Mouse (Mus musculus) forebrain, embryonic 13.5 days (tissue): ENCODE results near the gene Pfkm. TPM values are rescaled to one million over a fixed set of nuclear protein-coding genes. Genes with fewer than 3 reads are reported as not detected.

Experiments
- ATAC-seq: fragments of 200-750 bp; cut with Nextera tagmentation; 2 replicates; pipeline ENCODE4 v1.8.0; 2017
- H3K27ac ChIP-seq: fragments of 300-500 bp; sonication (generic); 2 replicates; pipeline ENCODE4 v1.5.1; 2015; ENCODE audit warnings: inconsistent platforms, mild to moderate bottlenecking, moderate library complexity
- H3K27me3 ChIP-seq: fragments of 300-500 bp; sonication (generic); 2 replicates; pipeline ENCODE4 v1.6.1; 2015; ENCODE audit warnings: mild to moderate bottlenecking, inconsistent platforms
- H3K36me3 ChIP-seq: fragments of 300-500 bp; sonication (generic); 2 replicates; pipeline ENCODE4 v1.6.1; 2015; ENCODE audit warnings: mild to moderate bottlenecking, inconsistent platforms; ENCODE audit not compliant: poor library complexity, severe bottlenecking
- H3K4me1 ChIP-seq: fragments of 300-500 bp; sonication (generic); 2 replicates; pipeline ENCODE4 v1.6.1; 2015; ENCODE audit warnings: inconsistent platforms
- H3K4me2 ChIP-seq: fragments of 300-500 bp; sonication (generic); 2 replicates; pipeline ENCODE4 v1.6.1; 2015; ENCODE audit warnings: inconsistent platforms, mild to moderate bottlenecking, moderate library complexity
- H3K4me3 ChIP-seq: fragments of 300-500 bp; sonication (generic); 2 replicates; pipeline ENCODE4 v1.5.1; 2015; ENCODE audit warnings: mild to moderate bottlenecking, inconsistent platforms
- H3K9ac ChIP-seq: fragments of 300-500 bp; sonication (generic); 2 replicates; pipeline ENCODE4 v1.6.1; 2015; ENCODE audit warnings: mild to moderate bottlenecking, inconsistent platforms
- H3K9me3 ChIP-seq: fragments of 300-500 bp; sonication (generic); replicated peaks from 2 replicates; pipeline ENCODE4 v1.6.1; 2016; ENCODE audit warnings: inconsistent platforms
- WGBS: fragments of 180-500 bp; shearing (Covaris S2); methylation state at CpG from one replicate; pipeline ENCODE4 v1.1.7; 2015; 5-methylcytosine and 5-hydroxymethylcytosine counted together
- polyA plus RNA-seq: library from polyadenylated mRNA; unstranded; fragments of >200 nt; fragmentation: Nextera tagmentation; extraction: Ambion mirVana; gene quantifications from 2 replicates; pipeline ENCODE4 v1.2.1, GENCODE M21; 2015

The Pfkm gene
- polyA plus RNA-seq, 1 experiment from 2014 or later, result 57.7 TPM

- no peak for ATAC-seq
- 85% methylated on average over 3 of the region's 3 CpGs for WGBS
Observed at GRCm38 (mm10) chr15:98148356-98148755, 56.0 kb downstream of the Pfkm start.

GRCm38 (mm10) chr15:98149166-98149602 lies 56.8 kb downstream of the Pfkm start:
- no peak overlapping the region for H3K9ac ChIP-seq
- no peaks in the 10 kb centered on the region for H3K9me3 ChIP-seq
- no peak for ATAC-seq
- no peak overlapping the region for H3K27ac ChIP-seq
- no peaks in the 10 kb centered on the region for H3K36me3 ChIP-seq
- H3K4me3 ChIP-seq, result no peak overlapping the region
- H3K27me3 ChIP-seq, result no peaks in the 10 kb centered on the region
- H3K4me1 ChIP-seq, result peaks cover 12% of the 10 kb centered on the region
- WGBS, result 80% methylated on average over 10 of the region's 10 CpGs
- H3K4me2 ChIP-seq, result no peak overlapping the region

More at GRCm38 (mm10) chr15:98148356-98148755, 56.0 kb downstream of the Pfkm start:
- Histone ChIP-seq H3K4me1 (peaks cover 14% of the 10 kb centered on the region), H3K4me2 (no peak overlapping the region), H3K27ac (no peak overlapping the region), H3K27me3 (no peaks in the 10 kb centered on the region), H3K36me3 (no peaks in the 10 kb centered on the region), H3K9me3 (no peaks in the 10 kb centered on the region), H3K4me3 (no peak overlapping the region), H3K9ac (no peak overlapping the region)

- H3K9me3 ChIP-seq, result no peaks in the 10 kb centered on the region
- no peaks in the 10 kb centered on the region for H3K4me1 ChIP-seq
- no peaks in the 10 kb centered on the region for H3K27me3 ChIP-seq
- peak overlapping the region; percentile 16; the same call in 1 of the 2 replicates for H3K9ac ChIP-seq
- WGBS, result 52% methylated on average over 7 of the region's 7 CpGs
- ATAC-seq, result no peak
- no peaks in the 10 kb centered on the region for H3K36me3 ChIP-seq
- H3K4me3 ChIP-seq, result no peak overlapping the region
- H3K27ac ChIP-seq, result no peak overlapping the region
- H3K4me2 ChIP-seq, result no peak overlapping the region
Observed at GRCm38 (mm10) chr15:98152916-98153315, 60.5 kb downstream of the Pfkm start.

GRCm38 (mm10) chr15:98153625-98154024 lies 61.2 kb downstream of the Pfkm start:
- no peaks in the 10 kb centered on the region for H3K36me3 ChIP-seq
- H3K27ac ChIP-seq, result no peak overlapping the region
- ATAC-seq, result no peak
- H3K4me1 ChIP-seq, result no peaks in the 10 kb centered on the region
- no peak overlapping the region for H3K4me3 ChIP-seq
- 34% methylated on average over 3 of the region's 3 CpGs for WGBS
- H3K9ac ChIP-seq, result no peak overlapping the region
- no peak overlapping the region for H3K4me2 ChIP-seq
- no peaks in the 10 kb centered on the region for H3K9me3 ChIP-seq
- H3K27me3 ChIP-seq, result no peaks in the 10 kb centered on the region

GRCm38 (mm10) chr15:98154146-98154545 lies 61.8 kb downstream of the Pfkm start:
- ATAC-seq, result no peak
- WGBS, result 66% methylated on average over 4 of the region's 4 CpGs
- no peak overlapping the region for H3K27ac ChIP-seq

GRCm38 (mm10) chr15:98154631-98155030 lies 62.2 kb downstream of the Pfkm start:
- Histone ChIP-seq H3K27me3 (no peaks in the 10 kb centered on the region), H3K4me1 (no peaks in the 10 kb centered on the region), H3K27ac (no peak overlapping the region), H3K4me2 (no peak overlapping the region), H3K9me3 (no peaks in the 10 kb centered on the region), H3K4me3 (no peak overlapping the region), H3K36me3 (no peaks in the 10 kb centered on the region), H3K9ac (no peak overlapping the region)
- ATAC-seq, result no peak
- 81% methylated on average over 3 of the region's 3 CpGs for WGBS

More at GRCm38 (mm10) chr15:98154146-98154545, 61.8 kb downstream of the Pfkm start:
- no peaks in the 10 kb centered on the region for H3K4me1 ChIP-seq
- H3K9ac ChIP-seq, result no peak overlapping the region
- no peaks in the 10 kb centered on the region for H3K9me3 ChIP-seq
- H3K4me3 ChIP-seq, result no peak overlapping the region
- no peaks in the 10 kb centered on the region for H3K36me3 ChIP-seq
- no peak overlapping the region for H3K4me2 ChIP-seq
- H3K27me3 ChIP-seq, result no peaks in the 10 kb centered on the region

GRCm38 (mm10) chr15:98155272-98155671 lies 62.9 kb downstream of the Pfkm start:
- ATAC-seq, result no peak
- Histone ChIP-seq H3K4me1 (no peaks in the 10 kb centered on the region), H3K9me3 (no peaks in the 10 kb centered on the region), H3K27ac (no peak overlapping the region), H3K4me2 (no peak overlapping the region), H3K4me3 (no peak overlapping the region), H3K36me3 (no peaks in the 10 kb centered on the region), H3K27me3 (no peaks in the 10 kb centered on the region), H3K9ac (no peak overlapping the region)
- 93% methylated on average over 5 of the region's 5 CpGs for WGBS

GRCm38 (mm10) chr15:98155944-98156343 lies 63.6 kb downstream of the Pfkm start:
- Histone ChIP-seq H3K27me3 (no peaks in the 10 kb centered on the region), H3K27ac (no peak overlapping the region), H3K4me1 (no peaks in the 10 kb centered on the region), H3K36me3 (no peaks in the 10 kb centered on the region), H3K4me3 (no peak overlapping the region), H3K9ac (no peak overlapping the region), H3K9me3 (no peaks in the 10 kb centered on the region), H3K4me2 (no peak overlapping the region)
- no peak for ATAC-seq
- WGBS, result 79% methylated on average over 4 of the region's 4 CpGs

- H3K9me3 ChIP-seq, result no peaks in the 10 kb centered on the region
- H3K36me3 ChIP-seq, result no peaks in the 10 kb centered on the region
- no peak for ATAC-seq
- H3K27me3 ChIP-seq, result no peaks in the 10 kb centered on the region
- H3K4me2 ChIP-seq, result no peak overlapping the region
- no peak overlapping the region for H3K9ac ChIP-seq
- H3K27ac ChIP-seq, result no peak overlapping the region
- no peaks in the 10 kb centered on the region for H3K4me1 ChIP-seq
- WGBS, result 92% methylated on average over 1 of the region's 1 CpGs
- no peak overlapping the region for H3K4me3 ChIP-seq
Observed at GRCm38 (mm10) chr15:98157253-98157652, 64.9 kb downstream of the Pfkm start.

GRCm38 (mm10) chr15:98161026-98161805 lies 68.8 kb downstream of the Pfkm start:
- H3K9me3 ChIP-seq, result no peaks in the 10 kb centered on the region
- ATAC-seq, result no peak
- H3K4me3 ChIP-seq, result no peak overlapping the region
- H3K4me1 ChIP-seq, result peaks cover under 1% of the 10 kb centered on the region; the same call in 1 of the 2 replicates
- no peaks in the 10 kb centered on the region for H3K36me3 ChIP-seq
- H3K4me2 ChIP-seq, result no peak overlapping the region
- 0 out of 2 replicates have a peak, but pooled peaks cover 2% of the 10 kb centered on the region for H3K27me3 ChIP-seq
- 49% methylated on average over 19 of the region's 19 CpGs for WGBS
- no peak overlapping the region for H3K9ac ChIP-seq
- no peak overlapping the region for H3K27ac ChIP-seq

- no peaks in the 10 kb centered on the region for H3K9me3 ChIP-seq
- 0 out of 2 replicates have a peak, but pooled peaks cover 2% of the 10 kb centered on the region for H3K27me3 ChIP-seq
- no peak overlapping the region for H3K9ac ChIP-seq
- 77% methylated on average over 4 of the region's 4 CpGs for WGBS
- H3K27ac ChIP-seq, result no peak overlapping the region
- no peaks in the 10 kb centered on the region for H3K36me3 ChIP-seq
- H3K4me3 ChIP-seq, result no peak overlapping the region
- no peak for ATAC-seq
- peaks cover 9% of the 10 kb centered on the region for H3K4me1 ChIP-seq
- no peak overlapping the region for H3K4me2 ChIP-seq
Observed at GRCm38 (mm10) chr15:98162561-98162960, 70.2 kb downstream of the Pfkm start.

- WGBS, result 83% methylated on average over 5 of the region's 5 CpGs
Observed at GRCm38 (mm10) chr15:98165525-98165924, 73.1 kb downstream of the Pfkm start, which contains the start of gene Asb8. TSS of gene Asb8 (minus strand) at chr15:98165625.

More at GRCm38 (mm10) chr15:98165525-98165924, 73.1 kb downstream of the Pfkm start, which contains the start of gene Asb8:
- H3K4me3 ChIP-seq, result 0 out of 2 replicates have a peak within 1 kb of the TSS, but pooled peaks have one; percentile 57
- no peaks in the 10 kb centered on the region for H3K9me3 ChIP-seq
- H3K4me2 ChIP-seq, result peak within 1 kb of the TSS; percentile 86; the same call in 1 of the 2 replicates
- no peak within 1 kb of the TSS for H3K9ac ChIP-seq
- no peaks in the 10 kb centered on the region for H3K36me3 ChIP-seq
- H3K4me1 ChIP-seq, result peaks cover 37% of the 10 kb centered on the region
- no peak for ATAC-seq
- H3K27me3 ChIP-seq, result peaks cover 31% of the 10 kb centered on the region
- no peak within 1 kb of the TSS for H3K27ac ChIP-seq
